Mouse (Mus musculus) midbrain, embryonic 12.5 days (tissue): Measurements from ENCODE around the gene Aldh5a1. TPM values are rescaled to one million over a fixed set of nuclear protein-coding genes. Genes with fewer than 3 reads are reported as not detected.

Source experiments
- ATAC-seq: fragments of 200-750 bp; cut with Nextera tagmentation; 2 replicates; pipeline ENCODE4 v1.8.0; 2017; ENCODE audit warnings: low read depth, moderate TSS enrichment, moderate library complexity; ENCODE audit not compliant: low FRiP score
- H3K27ac ChIP-seq: fragments of 300-500 bp; sonication (generic); replicated peaks from 2 replicates; pipeline ENCODE4 v1.5.1; 2016; ENCODE audit warnings: mild to moderate bottlenecking
- H3K27me3 ChIP-seq: fragments of 300-500 bp; sonication (generic); 2 replicates; pipeline ENCODE4 v1.6.1; 2016; ENCODE audit warnings: mild to moderate bottlenecking
- H3K36me3 ChIP-seq: fragments of 300-500 bp; sonication (generic); 2 replicates; pipeline ENCODE4 v1.6.1; 2016
- H3K4me1 ChIP-seq: fragments of 300-500 bp; sonication (generic); 2 replicates; pipeline ENCODE4 v1.6.1; 2016
- H3K4me2 ChIP-seq: fragments of 300-500 bp; sonication (generic); replicated peaks from 2 replicates; pipeline ENCODE4 v1.6.1; 2016; ENCODE audit warnings: mild to moderate bottlenecking, moderate library complexity
- H3K4me3 ChIP-seq: fragments of 300-500 bp; sonication (generic); 2 replicates; pipeline ENCODE4 v1.5.1; 2016; ENCODE audit warnings: mild to moderate bottlenecking
- H3K9ac ChIP-seq: fragments of 300-500 bp; sonication (generic); replicated peaks from 2 replicates; pipeline ENCODE4 v1.6.1; 2016; ENCODE audit warnings: mild to moderate bottlenecking, moderate library complexity
- H3K9me3 ChIP-seq: fragments of 300-500 bp; sonication (generic); 2 replicates; pipeline ENCODE4 v1.6.1; 2016; ENCODE audit warnings: mild to moderate bottlenecking
- WGBS: fragments of 180-500 bp; shearing (Covaris S2); methylation state at CpG from one replicate; pipeline ENCODE4 v1.1.7; 2016; 5-methylcytosine and 5-hydroxymethylcytosine counted together
- polyA plus RNA-seq: library from polyadenylated mRNA; unstranded; fragments of >200 nt; fragmentation: Nextera tagmentation; extraction: Ambion mirVana; gene quantifications from 2 replicates; pipeline ENCODE4 v1.2.1, GENCODE M21; 2016

Gene Aldh5a1
- polyA plus RNA-seq, 1 experiment from 2014 or later, result 9.9 TPM

DNA sequence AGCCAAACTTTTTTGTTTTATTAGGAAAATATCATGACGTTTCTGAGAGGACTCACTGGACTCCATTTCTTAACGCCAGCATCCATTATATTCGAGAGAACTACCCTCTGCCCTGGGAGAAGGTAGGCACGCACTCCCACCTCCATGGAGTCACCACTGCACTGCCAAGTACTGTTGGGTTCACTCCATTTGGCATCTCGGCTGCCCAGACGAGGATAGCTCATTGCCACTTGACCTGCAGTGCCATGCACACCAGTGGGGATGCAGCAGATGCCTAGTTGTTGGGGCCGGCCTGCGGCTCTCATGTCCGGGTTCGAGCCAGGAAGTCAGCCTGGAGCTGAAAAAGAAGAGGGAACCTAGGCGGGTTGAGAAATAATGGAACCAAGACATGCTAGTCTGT is 17.6 kb upstream of the Aldh5a1 start:
- no peak overlapping the region for H3K4me3 ChIP-seq
- WGBS, result 63% methylated on average over 11 of the region's 11 CpGs
- no peaks in the 10 kb centered on the region; the same call in 1 of the 2 replicates for H3K27me3 ChIP-seq
- H3K4me2 ChIP-seq, result no peak overlapping the region
- no peak overlapping the region for H3K27ac ChIP-seq
- no peaks in the 10 kb centered on the region for H3K36me3 ChIP-seq
- H3K9ac ChIP-seq, result no peak overlapping the region
- no peaks in the 10 kb centered on the region for H3K9me3 ChIP-seq
- H3K4me1 ChIP-seq, result no peaks in the 10 kb centered on the region
- no peak for ATAC-seq

- Histone ChIP-seq H3K4me2 (no peak overlapping the region), H3K36me3 (no peaks in the 10 kb centered on the region), H3K4me3 (no peak overlapping the region), H3K9ac (no peak overlapping the region), H3K4me1 (no peaks in the 10 kb centered on the region), H3K27ac (no peak overlapping the region), H3K9me3 (no peaks in the 10 kb centered on the region), H3K27me3 (no peaks in the 10 kb centered on the region; the same call in 1 of the 2 replicates)
- WGBS, result 88% methylated on average over 7 of the region's 7 CpGs
- ATAC-seq, result no peak
Measured at GRCm38 (mm10) chr13:24952659-24953058, 15.2 kb upstream of the Aldh5a1 start.

- H3K4me1 ChIP-seq, result 0 out of 2 replicates have a peak, but pooled peaks cover 3% of the 10 kb centered on the region
- ATAC-seq, result no peak
- 92% methylated on average over 6 of the region's 6 CpGs for WGBS
- H3K9ac ChIP-seq, result no peak overlapping the region
- H3K27ac ChIP-seq, result no peak overlapping the region
- H3K9me3 ChIP-seq, result no peaks in the 10 kb centered on the region
- no peak overlapping the region for H3K4me2 ChIP-seq
- no peaks in the 10 kb centered on the region for H3K27me3 ChIP-seq
- no peak overlapping the region for H3K4me3 ChIP-seq
- no peaks in the 10 kb centered on the region for H3K36me3 ChIP-seq
Measured at GRCm38 (mm10) chr13:24948870-24949269, 11.4 kb upstream of the Aldh5a1 start.

- ATAC-seq, result no peak
- Histone ChIP-seq H3K9ac (no peak overlapping the region), H3K4me1 (peaks cover 9% of the 10 kb centered on the region; the same call in 1 of the 2 replicates), H3K9me3 (no peaks in the 10 kb centered on the region), H3K27ac (no peak overlapping the region), H3K36me3 (no peaks in the 10 kb centered on the region), H3K27me3 (peaks cover 3% of the 10 kb centered on the region; the same call in 1 of the 2 replicates), H3K4me3 (no peak overlapping the region), H3K4me2 (no peak overlapping the region)
- WGBS, result 87% methylated on average over 5 of the region's 5 CpGs
Measured at GRCm38 (mm10) chr13:24947158-24947557, 9.7 kb upstream of the Aldh5a1 start.

DNA sequence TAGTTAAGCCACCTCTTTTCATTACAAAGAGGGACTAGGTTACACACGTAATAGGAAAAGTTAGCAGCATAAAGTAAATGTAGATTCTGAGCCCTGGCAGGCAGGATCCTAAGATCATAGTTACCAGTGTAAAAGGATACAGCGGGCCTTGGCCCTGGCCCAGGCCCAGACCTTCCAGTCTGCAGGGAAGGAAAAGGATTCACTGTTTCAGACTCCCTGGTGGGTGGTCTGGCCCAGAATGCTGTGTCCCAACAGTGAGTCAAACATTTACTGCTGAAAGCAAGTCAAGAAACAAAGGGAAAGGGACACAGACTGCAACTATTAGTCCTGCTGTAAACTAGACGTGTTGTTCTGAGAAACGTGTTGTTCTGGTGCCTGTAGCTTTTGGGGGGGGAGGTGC is 8.1 kb upstream of the Aldh5a1 start:
- peaks cover 9% of the 10 kb centered on the region; the same call in 1 of the 2 replicates for H3K4me1 ChIP-seq
- H3K4me2 ChIP-seq, result no peak overlapping the region
- no peak for ATAC-seq
- no peaks in the 10 kb centered on the region for H3K36me3 ChIP-seq
- H3K9ac ChIP-seq, result no peak overlapping the region
- H3K27me3 ChIP-seq, result peaks cover 3% of the 10 kb centered on the region; the same call in 1 of the 2 replicates
- WGBS, result 26% methylated on average over 4 of the region's 4 CpGs
- H3K9me3 ChIP-seq, result no peaks in the 10 kb centered on the region
- H3K27ac ChIP-seq, result no peak overlapping the region
- H3K4me3 ChIP-seq, result no peak overlapping the region

DNA sequence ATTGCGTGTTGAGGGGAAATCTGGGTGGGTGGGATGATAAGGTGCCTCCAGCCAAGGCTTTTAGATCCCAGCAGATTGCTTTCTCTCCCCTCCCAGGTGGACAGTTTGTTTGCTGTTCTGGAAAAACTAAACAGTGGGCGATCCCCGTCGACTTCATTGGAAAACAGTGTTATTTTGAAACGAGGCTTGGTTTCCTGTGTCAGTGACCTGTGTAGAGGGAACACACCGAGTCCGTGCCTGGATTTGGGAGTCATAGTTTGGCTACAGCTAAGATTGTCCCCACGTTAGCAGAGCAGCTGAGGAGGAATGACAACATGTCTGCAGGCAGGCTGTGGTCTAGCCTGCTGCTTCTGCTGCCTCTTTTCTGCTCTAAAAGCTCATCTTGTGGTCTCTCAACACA is 5.8 kb upstream of the Aldh5a1 start:
- Histone ChIP-seq H3K4me2 (no peak overlapping the region), H3K27me3 (peaks cover 3% of the 10 kb centered on the region; the same call in 1 of the 2 replicates), H3K4me3 (no peak overlapping the region), H3K9me3 (no peaks in the 10 kb centered on the region), H3K4me1 (peaks cover 9% of the 10 kb centered on the region; the same call in 1 of the 2 replicates), H3K27ac (no peak overlapping the region), H3K9ac (no peak overlapping the region), H3K36me3 (no peaks in the 10 kb centered on the region)
- no peak for ATAC-seq
- WGBS, result 86% methylated on average over 8 of the region's 8 CpGs

DNA sequence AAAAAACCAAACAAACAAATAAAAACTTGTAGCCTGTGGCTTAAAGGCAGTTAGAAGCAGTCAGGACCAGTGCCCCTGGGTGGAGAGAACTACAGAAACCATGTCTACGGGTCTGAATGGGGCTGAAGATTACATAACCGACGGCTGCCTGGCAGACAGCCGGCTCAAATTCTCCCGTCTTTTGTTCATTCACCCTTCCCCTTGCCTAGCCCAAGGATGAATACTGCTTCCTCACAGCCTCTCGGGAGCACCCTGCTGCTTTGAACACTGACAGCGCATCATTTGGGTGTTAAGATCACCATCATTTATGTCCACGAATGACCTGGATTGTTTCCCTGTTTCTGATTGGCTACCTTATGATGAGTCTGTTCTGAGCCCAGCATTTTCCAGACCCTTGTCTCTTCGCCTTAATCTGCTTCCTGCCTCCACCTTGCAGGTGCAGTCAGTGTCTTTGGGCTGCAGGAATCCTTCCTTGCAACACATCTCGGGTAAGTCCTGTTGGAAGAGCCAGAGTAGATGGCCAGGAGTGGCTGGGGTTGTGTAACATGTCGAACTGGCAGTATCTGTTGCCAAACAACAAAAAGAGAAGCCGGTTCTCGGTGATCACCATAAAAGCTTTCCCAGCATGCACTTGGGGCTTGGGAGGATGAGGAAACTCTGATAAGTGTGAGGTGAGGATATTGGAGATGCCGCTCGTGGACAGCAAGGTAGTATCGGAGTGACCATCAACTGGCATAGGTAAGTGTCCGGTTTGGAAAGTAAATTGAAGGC is 5.2 kb upstream of the Aldh5a1 start, which contains the start of gene Gpld1:
Gpld1 (plus strand) TSS at position 641 of the 771 bp plus-strand sequence.
- H3K9ac ChIP-seq, result no peak within 1 kb of the TSS
- H3K36me3 ChIP-seq, result no peaks in the 10 kb centered on the region
- H3K4me1 ChIP-seq, result peaks cover 13% of the 10 kb centered on the region; the same call in 1 of the 2 replicates
- no peaks in the 10 kb centered on the region for H3K9me3 ChIP-seq
- H3K4me2 ChIP-seq, result no peak within 1 kb of the TSS
- peaks cover 3% of the 10 kb centered on the region; the same call in 1 of the 2 replicates for H3K27me3 ChIP-seq
- WGBS, result 57% methylated on average over 17 of the region's 17 CpGs
- no peak for ATAC-seq
- no peak within 1 kb of the TSS for H3K4me3 ChIP-seq
- no peak within 1 kb of the TSS for H3K27ac ChIP-seq

DNA sequence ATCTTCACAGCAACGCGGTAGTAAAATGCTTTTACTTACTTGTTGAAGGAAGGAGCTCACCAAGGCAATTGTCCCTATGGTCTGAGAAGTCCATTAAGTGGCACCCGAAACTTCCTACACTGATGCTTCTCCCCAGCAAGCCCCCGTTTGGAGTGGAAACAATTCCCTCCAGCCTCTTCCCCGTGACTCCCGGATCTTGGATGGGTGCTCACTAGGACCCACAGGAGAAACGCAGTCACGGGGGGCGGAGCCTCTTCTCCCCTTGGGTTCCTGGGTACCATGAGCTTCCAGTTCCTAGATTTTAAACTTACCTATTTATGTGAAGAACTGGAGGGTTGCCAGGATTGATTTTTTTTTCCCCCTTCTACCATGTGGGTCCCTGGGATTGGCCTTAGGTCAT is 2.0 kb upstream of the Aldh5a1 start:
- no peak overlapping the region for H3K9ac ChIP-seq
- WGBS, result 87% methylated on average over 9 of the region's 9 CpGs
- no peak overlapping the region for H3K27ac ChIP-seq
- H3K4me3 ChIP-seq, result no peak overlapping the region
- no peaks in the 10 kb centered on the region for H3K9me3 ChIP-seq
- no peaks in the 10 kb centered on the region for H3K36me3 ChIP-seq
- no peak overlapping the region for H3K4me2 ChIP-seq
- H3K27me3 ChIP-seq, result peaks cover 3% of the 10 kb centered on the region; the same call in 1 of the 2 replicates
- no peak for ATAC-seq
- H3K4me1 ChIP-seq, result peaks cover 16% of the 10 kb centered on the region

DNA sequence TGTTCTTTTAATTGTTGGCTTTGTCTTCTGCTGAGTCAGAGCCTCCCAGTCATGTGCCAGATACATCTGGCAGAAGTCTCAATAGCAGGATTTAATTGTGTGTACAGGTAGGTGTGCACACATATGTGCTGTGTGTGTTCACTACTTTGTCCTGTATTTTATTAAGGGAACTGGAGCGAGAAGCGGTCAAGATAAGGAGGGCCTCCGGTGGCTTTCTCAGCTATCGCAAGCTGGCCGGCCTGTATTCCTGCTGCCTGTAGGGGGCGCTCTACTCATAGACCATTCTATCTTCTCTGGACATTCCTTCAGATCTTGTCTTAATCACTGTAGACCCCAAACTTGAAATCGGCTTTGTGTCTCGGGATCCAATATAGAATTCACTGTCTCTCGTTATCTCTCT is 1.2 kb upstream of the Aldh5a1 start:
- ATAC-seq, result no peak
- Histone ChIP-seq H3K9me3 (no peaks in the 10 kb centered on the region), H3K27me3 (peaks cover 3% of the 10 kb centered on the region; the same call in 1 of the 2 replicates), H3K9ac (no peak overlapping the region), H3K4me2 (no peak overlapping the region), H3K4me1 (peaks cover 16% of the 10 kb centered on the region), H3K27ac (no peak overlapping the region), H3K36me3 (no peaks in the 10 kb centered on the region), H3K4me3 (no peak overlapping the region)
- WGBS, result 37% methylated on average over 9 of the region's 9 CpGs

DNA sequence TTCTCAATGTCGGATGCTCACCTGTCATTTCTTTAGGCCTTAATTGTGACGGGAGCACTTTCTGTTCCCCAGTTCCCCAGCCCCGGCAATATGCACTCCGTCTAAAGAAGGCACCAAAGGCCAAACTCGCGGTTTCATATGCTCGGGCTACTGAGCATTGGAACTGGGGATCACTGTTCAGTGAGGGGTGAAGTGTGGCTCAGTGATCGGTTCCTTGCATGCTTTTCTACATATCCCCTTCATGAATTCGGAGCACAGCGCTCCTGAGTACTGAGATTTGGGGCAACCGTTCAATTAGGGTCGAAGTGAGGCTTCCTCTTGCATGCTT is 342 bp upstream of the Aldh5a1 start:
- peak overlapping the region; percentile 67 for H3K4me3 ChIP-seq
- WGBS, result 19% methylated on average over 12 of the region's 12 CpGs
- H3K27ac ChIP-seq, result no peak overlapping the region
- H3K9me3 ChIP-seq, result no peaks in the 10 kb centered on the region
- peak; percentile 35 for ATAC-seq
- peak overlapping the region; percentile 61 for H3K4me2 ChIP-seq
- H3K4me1 ChIP-seq, result peaks cover 15% of the 10 kb centered on the region
- no peaks in the 10 kb centered on the region for H3K36me3 ChIP-seq
- H3K27me3 ChIP-seq, result no peaks in the 10 kb centered on the region
- peak overlapping the region; percentile 68 for H3K9ac ChIP-seq

GRCm38 (mm10) chr13:24936772-24937107 is 721 bp downstream of the Aldh5a1 start:
- Histone ChIP-seq H3K4me1 (peaks cover 10% of the 10 kb centered on the region; the same call in 1 of the 2 replicates), H3K27ac (no peak overlapping the region), H3K4me2 (peak overlapping the region; percentile 61), H3K4me3 (peak overlapping the region; percentile 67), H3K36me3 (no peaks in the 10 kb centered on the region), H3K9me3 (no peaks in the 10 kb centered on the region), H3K27me3 (no peaks in the 10 kb centered on the region), H3K9ac (peak overlapping the region; percentile 68)
- ATAC-seq, result no peak; the same call in 1 of the 2 replicates
- WGBS, result 57% methylated on average over 5 of the region's 5 CpGs

DNA sequence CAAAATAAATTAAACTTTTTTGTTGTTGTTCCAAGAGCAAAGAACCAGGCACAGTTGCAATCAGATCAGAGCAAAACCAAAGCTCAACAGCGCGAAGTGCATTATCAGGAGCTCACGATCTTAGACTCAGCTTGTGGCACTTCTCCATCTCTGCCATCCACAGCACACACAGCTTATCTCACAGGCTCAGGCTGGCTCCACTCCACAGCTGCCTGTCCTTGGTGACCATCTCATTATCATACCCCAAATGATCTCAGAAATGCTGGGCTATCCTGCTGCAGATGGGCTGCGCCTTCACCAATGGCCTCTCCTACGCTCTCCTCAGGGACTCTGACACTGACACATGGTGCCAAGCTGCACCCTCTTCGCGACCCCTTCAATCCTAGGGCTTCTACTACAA is 4.3 kb downstream of the Aldh5a1 start:
- Histone ChIP-seq H3K4me1 (peaks cover 10% of the 10 kb centered on the region; the same call in 1 of the 2 replicates), H3K9ac (no peak overlapping the region), H3K27me3 (no peaks in the 10 kb centered on the region), H3K4me3 (no peak overlapping the region), H3K27ac (no peak overlapping the region), H3K36me3 (no peaks in the 10 kb centered on the region), H3K9me3 (no peaks in the 10 kb centered on the region), H3K4me2 (no peak overlapping the region)
- WGBS, result 93% methylated on average over 7 of the region's 7 CpGs
- no peak for ATAC-seq
